Comparison of ENCODE assay signal across 15 mouse cellular contexts in the genomic region with DNA sequence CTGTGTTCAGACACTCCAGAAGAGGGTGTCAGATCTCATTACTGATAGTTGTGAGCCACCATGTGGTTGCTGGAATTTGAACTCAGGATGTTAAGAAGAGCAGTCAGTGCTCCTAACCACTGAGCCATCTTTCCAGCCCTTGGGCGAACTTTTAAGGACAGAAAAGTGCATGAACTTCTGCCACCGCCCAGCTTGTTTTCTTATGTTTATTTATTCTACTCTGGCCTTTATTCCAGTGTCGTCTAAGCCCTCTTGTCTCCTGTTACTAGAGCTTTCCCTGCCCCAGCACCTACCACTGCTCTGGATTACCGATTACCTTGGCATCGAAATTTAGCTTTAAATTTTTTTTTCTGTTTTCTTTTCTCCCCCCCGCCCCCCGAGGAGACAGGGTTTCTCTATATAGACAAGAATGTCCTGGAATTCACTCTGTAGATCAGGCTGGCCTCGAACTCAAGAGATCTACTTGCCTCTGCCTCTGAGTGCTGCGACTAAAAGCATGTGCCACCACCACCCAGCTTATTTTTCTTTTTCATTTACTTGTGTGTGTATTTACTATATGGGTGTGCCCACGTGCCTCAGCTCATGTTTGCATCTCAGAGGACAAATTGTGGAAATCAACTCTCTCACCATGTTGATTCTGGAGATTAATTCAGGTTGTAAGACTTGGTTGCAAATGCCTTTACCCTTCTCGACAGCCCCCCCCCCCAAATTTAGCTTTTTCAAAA. TPM values are rescaled to one million over a fixed set of nuclear protein-coding genes. Genes with fewer than 3 reads are reported as not detected.
A peak's percentile ranks its signal among the peaks of the same experiment; 100 is the strongest.
DNase-seq lines count a peak whose midpoint lies in the region; ATAC-seq and TF ChIP-seq lines count a peak whose summit lies in the region.
"Had no signal": no experiment of that assay in that cellular context is flagged by ENCODE, and none has a peak within 500 bp of the region (broad histone marks: within the 10 kb centered on the region; RNA-seq: fewer than 3 reads in every experiment).

No protein-coding gene starts in this region.

- peaks cover 4% of the 10 kb centered on the region for H3K4me1 ChIP-seq in ES-Bruce4 (ENCODE audit: control insufficient read depth, insufficient read depth, low read length)
- peaks cover 49% of the 10 kb centered on the region for H3K4me1 ChIP-seq in liver, embryonic 16.5 days (ENCODE audit: control insufficient read depth, low read depth, low read length)
- H3K4me1 ChIP-seq in forebrain, embryonic 15.5 days = peaks cover 31% of the 10 kb centered on the region

- no peaks in the 10 kb centered on the region for H3K27me3 ChIP-seq in ES-Bruce4 (ENCODE audit: control insufficient read depth, insufficient read depth, low read length, poor library complexity, severe bottlenecking)
- H3K27me3 ChIP-seq in liver, embryonic 16.5 days (ENCODE audit: control insufficient read depth, insufficient read depth, low read depth, low read length) = peaks cover 35% of the 10 kb centered on the region
- H3K27me3 ChIP-seq in forebrain, embryonic 15.5 days = peaks cover 43% of the 10 kb centered on the region
- H3K27me3 ChIP-seq: Patski had no signal

- H3K4me3 ChIP-seq in left cerebral cortex, adult 2 months = peak overlapping the region; percentile 72
- H3K4me3 ChIP-seq in ES-Bruce4 (ENCODE audit: low read depth, low read length) = no peak overlapping the region
- peak overlapping the region; percentile 68 for H3K4me3 ChIP-seq in liver, embryonic 16.5 days (ENCODE audit: low read depth, low read length)
- no peak overlapping the region for H3K4me3 ChIP-seq in forebrain, embryonic 15.5 days

- no peak overlapping the region for H3K9ac ChIP-seq in ES-Bruce4 (ENCODE audit: low read depth, poor library complexity, severe bottlenecking)
- H3K9ac ChIP-seq in liver, embryonic 16.5 days (ENCODE audit: low read depth, low read length) = no peak overlapping the region; the same call in 1 of the 2 replicates
- no peak overlapping the region for H3K9ac ChIP-seq in forebrain, embryonic 15.5 days (replicated peaks)

- intact Hi-C loops in left cerebral cortex, adult 2 months (cut with DNase I) = no loop called here

- no peak for DNase-seq in left cerebral cortex, adult 2 months (ENCODE audit: extremely low spot score in 1 of 2, low spot score in 2 of 2)
- no peak for DNase-seq in left cerebral cortex, adult 9 months (ENCODE audit: low spot score in 2 of 2)
- peak; percentile 61 for DNase-seq in R1 (ENCODE audit: low read depth, low spot score)
- no peak for DNase-seq in cerebellum, adult 9-11 months
- DNase-seq: right cerebral cortex, postnatal 4 days had no signal

- peak overlapping the region; percentile 99 for H3K4me2 ChIP-seq in liver, embryonic 16.5 days (ENCODE audit: low read depth, low read length)
- H3K4me2 ChIP-seq in forebrain, embryonic 15.5 days (replicated peaks) = no peak overlapping the region

- no peak; the same call in 1 of the 2 replicates for TF ChIP-seq CTCF in left cerebral cortex, adult 2 months (IDR thresholded peaks at IDR 0.05)
- TF ChIP-seq CTCF in ES-Bruce4 (IDR thresholded peaks at IDR 0.05; ENCODE audit: low read depth, low read length) = no peak

- TF ChIP-seq POLR2A in ES-Bruce4 (IDR thresholded peaks at IDR 0.05; ENCODE audit: insufficient read depth, low read length) = no peak

- TF ChIP-seq EP300 in ES-Bruce4 (IDR thresholded peaks at IDR 0.05; ENCODE audit: insufficient read depth, low read depth, low read length) = no peak

- WGBS in liver, embryonic 16.5 days (ENCODE audit: insufficient replicate concordance) = 62% methylated on average over 11 of the region's 11 CpGs
- 74% methylated on average over 11 of the region's 11 CpGs for WGBS in forebrain, embryonic 15.5 days

- peak overlapping the region; percentile 90 for H3K27ac ChIP-seq in left cerebral cortex, adult 2 months
- H3K27ac ChIP-seq in ES-Bruce4 (ENCODE audit: insufficient read depth, low read length) = peak overlapping the region; percentile 28; the same call in 1 of the 2 replicates
- no peak overlapping the region for H3K27ac ChIP-seq in liver, embryonic 16.5 days (ENCODE audit: low read length)
- no peak overlapping the region for H3K27ac ChIP-seq in forebrain, embryonic 15.5 days (replicated peaks)
- H3K27ac ChIP-seq: embryonic facial prominence, embryonic 15.5 days; forebrain, embryonic 13.5 days; hindbrain, embryonic 15.5 days; midbrain, embryonic 13.5 days had no signal

- no peak for ATAC-seq in liver, embryonic 16.5 days (ENCODE audit: low read depth)
- ATAC-seq in forebrain, embryonic 15.5 days (replicated peaks) = no peak
- ATAC-seq: forebrain, embryonic 13.5 days; midbrain, embryonic 13.5 days; Patski had no signal

- no peaks in the 10 kb centered on the region for H3K9me3 ChIP-seq in ES-Bruce4 (replicated peaks; ENCODE audit: control insufficient read depth, insufficient read depth, low read length, poor library complexity, severe bottlenecking)
- H3K9me3 ChIP-seq in liver, embryonic 16.5 days (replicated peaks; ENCODE audit: control insufficient read depth, low read length) = no peaks in the 10 kb centered on the region
- no peaks in the 10 kb centered on the region for H3K9me3 ChIP-seq in forebrain, embryonic 15.5 days
- H3K9me3 ChIP-seq: embryonic facial prominence, embryonic 15.5 days; forebrain, embryonic 13.5 days; hindbrain, embryonic 15.5 days; midbrain, embryonic 13.5 days had no signal

- H3K36me3 ChIP-seq in ES-Bruce4 (ENCODE audit: control insufficient read depth, insufficient read depth, low read length, poor library complexity, severe bottlenecking) = no peaks in the 10 kb centered on the region
- no peaks in the 10 kb centered on the region for H3K36me3 ChIP-seq in liver, embryonic 16.5 days (ENCODE audit: control insufficient read depth, insufficient read depth)
- H3K36me3 ChIP-seq in forebrain, embryonic 15.5 days = no peaks in the 10 kb centered on the region
- H3K36me3 ChIP-seq: embryonic facial prominence, embryonic 15.5 days; hindbrain, embryonic 15.5 days; midbrain, embryonic 13.5 days had no signal

RNA-seq across cellular contexts. Expression of a gene that starts 1.9 kb away (rescaled TPM):
- 100 to 1,000 TPM; 369 to 386 TPM for total RNA-seq in left cerebral cortex, adult 2 months (2021)
- 9.1 and 10.9 TPM in 2 replicates for polyA plus RNA-seq in ES-Bruce4 (2011; ENCODE audit: insufficient read depth, insufficient read length, low read depth, missing spikeins)
- polyA plus RNA-seq in liver, embryonic 16.5 days (2015; fragmentation: Nextera tagmentation; extraction: Ambion mirVana) = 7.5 and 9.0 TPM in 2 replicates
- 24.6 and 25.0 TPM in 2 replicates for polyA plus RNA-seq in forebrain, embryonic 15.5 days (2015; fragmentation: Nextera tagmentation; extraction: Ambion mirVana)

RNA-seq across cellular contexts. Expression of a gene that starts 5.3 kb away (rescaled TPM):
- total RNA-seq in left cerebral cortex, adult 2 months (2021) = under 1 TPM; 0.77 to 0.82 TPM
- 1.1 and 2.0 TPM in 2 replicates for polyA plus RNA-seq in ES-Bruce4 (2011; ENCODE audit: insufficient read depth, insufficient read length, low read depth, missing spikeins)
- polyA plus RNA-seq in liver, embryonic 16.5 days (2015; fragmentation: Nextera tagmentation; extraction: Ambion mirVana) = 0.06 and 0.35 TPM in 2 replicates
- 0.08 and 0.18 TPM in 2 replicates for polyA plus RNA-seq in forebrain, embryonic 15.5 days (2015; fragmentation: Nextera tagmentation; extraction: Ambion mirVana)
- polyA plus RNA-seq: hindbrain, embryonic 15.5 days; limb, embryonic 11.5 days; midbrain, embryonic 13.5 days; stomach, embryonic 14.5 days had no signal

RNA-seq across cellular contexts. Expression of a gene that starts 26.4 kb away (rescaled TPM):
- 100 to 1,000 TPM; 159 to 160 TPM for total RNA-seq in left cerebral cortex, adult 2 months (2021)
- polyA plus RNA-seq in ES-Bruce4 (2011; ENCODE audit: insufficient read depth, insufficient read length, low read depth, missing spikeins) = 20.1 and 25.1 TPM in 2 replicates
- 12.2 and 13.9 TPM in 2 replicates for polyA plus RNA-seq in liver, embryonic 16.5 days (2015; fragmentation: Nextera tagmentation; extraction: Ambion mirVana)
- 126 and 127 TPM in 2 replicates for polyA plus RNA-seq in forebrain, embryonic 15.5 days (2015; fragmentation: Nextera tagmentation; extraction: Ambion mirVana)

RNA-seq across cellular contexts. Expression of a gene that starts 36.6 kb away (rescaled TPM):
- total RNA-seq in left cerebral cortex, adult 2 months (2021) = 10 to 100 TPM; 19.5 to 20.7 TPM
- 11.1 and 12.1 TPM in 2 replicates for polyA plus RNA-seq in ES-Bruce4 (2011; ENCODE audit: insufficient read depth, insufficient read length, low read depth, missing spikeins)
- 11.6 and 13.5 TPM in 2 replicates for polyA plus RNA-seq in liver, embryonic 16.5 days (2015; fragmentation: Nextera tagmentation; extraction: Ambion mirVana)
- 9.0 and 9.6 TPM in 2 replicates for polyA plus RNA-seq in forebrain, embryonic 15.5 days (2015; fragmentation: Nextera tagmentation; extraction: Ambion mirVana)

RNA-seq across cellular contexts. Expression of a gene that starts 42.2 kb away (rescaled TPM):
- 10 to 100 TPM; 33.3 to 35.7 TPM for total RNA-seq in left cerebral cortex, adult 2 months (2021)
- polyA plus RNA-seq in ES-Bruce4 (2011; ENCODE audit: insufficient read depth, insufficient read length, low read depth, missing spikeins) = 17.7 and 19.1 TPM in 2 replicates
- polyA plus RNA-seq in liver, embryonic 16.5 days (2015; fragmentation: Nextera tagmentation; extraction: Ambion mirVana) = 31.4 and 32.1 TPM in 2 replicates
- polyA plus RNA-seq in forebrain, embryonic 15.5 days (2015; fragmentation: Nextera tagmentation; extraction: Ambion mirVana) = 51.5 and 57.7 TPM in 2 replicates

Comparison
In these comparisons a context has a peak if more than half of its experiments do, and no peak if none do; other contexts are left out.
1. H3K27ac ChIP-seq: peak in left cerebral cortex, adult 2 months (single experiment) and ES-Bruce4 (single experiment); none in liver, embryonic 16.5 days (single experiment) and forebrain, embryonic 15.5 days (single experiment).
2. H3K4me3 ChIP-seq: peak in left cerebral cortex, adult 2 months (single experiment) and liver, embryonic 16.5 days (single experiment); none in ES-Bruce4 (single experiment) and forebrain, embryonic 15.5 days (single experiment).